Mouse (Mus musculus) cortical plate, adult 2 months (tissue): ENCODE measurements around the gene Ninj2.

Source experiments
- CTCF ChIP-seq: fragments of 200-500 bp; IDR thresholded peaks from 2 replicates; pipeline ENCODE4 v1.5.1; 2011; ENCODE audit warnings: mild to moderate bottlenecking, control low read depth, low read length; ENCODE audit not compliant: insufficient read depth; ENCODE audit errors: extremely low read depth
- POLR2A ChIP-seq: fragments of 200-500 bp; IDR thresholded peaks from 2 replicates; pipeline ENCODE4 v1.6.1; 2011; ENCODE audit warnings: mild to moderate bottlenecking, low read length, control low read depth; ENCODE audit not compliant: insufficient read depth; ENCODE audit errors: extremely low read depth

GRCm38 (mm10) chr6:120081516-120081915 lies 11.6 kb upstream of the Ninj2 start:
- TF ChIP-seq CTCF (no peak), POLR2A (no peak)
